Mouse (Mus musculus): ENCODE measurements around the gene Rnf19b. TPM values are rescaled to one million over a fixed set of nuclear protein-coding genes. Genes with fewer than 3 reads are reported as not detected.

Rnf19b gene
- total RNA-seq, 2 experiments from 2014 or later = 40.7 to 45.9 TPM

- DNase-seq = no peak
Measured at GRCm38 (mm10) chr4:129034706-129035660, 23.1 kb upstream of the Rnf19b start.

- no peak for DNase-seq
Measured at GRCm38 (mm10) chr4:129035851-129036445, 22.1 kb upstream of the Rnf19b start.

GRCm38 (mm10) chr4:129047721-129048421 lies 10.2 kb upstream of the Rnf19b start:
- no peak for DNase-seq

GRCm38 (mm10) chr4:129048501-129049305 lies 9.4 kb upstream of the Rnf19b start:
- DNase-seq = peak; percentile 84 to 87

GRCm38 (mm10) chr4:129049306-129050011 lies 8.6 kb upstream of the Rnf19b start:
- no peak for DNase-seq

- no peak for DNase-seq
Measured at GRCm38 (mm10) chr4:129050365-129050764, 7.7 kb upstream of the Rnf19b start.

GRCm38 (mm10) chr4:129050901-129051417 lies 7.1 kb upstream of the Rnf19b start:
- no peak for DNase-seq

- no peak for DNase-seq
Measured at GRCm38 (mm10) chr4:129051461-129052183, 6.4 kb upstream of the Rnf19b start.

GRCm38 (mm10) chr4:129054757-129055156 lies 3.3 kb upstream of the Rnf19b start:
- DNase-seq = no peak

- no peak for DNase-seq
Measured at GRCm38 (mm10) chr4:129055562-129055961, 2.5 kb upstream of the Rnf19b start.

GRCm38 (mm10) chr4:129057533-129058206 lies 401 bp upstream of the Rnf19b start:
- DNase-seq = peak; percentile 96 to 97

GRCm38 (mm10) chr4:129059125-129059551 lies 1.1 kb downstream of the Rnf19b start:
- no peak for DNase-seq

GRCm38 (mm10) chr4:129059922-129060321 lies 1.9 kb downstream of the Rnf19b start:
- no peak for DNase-seq

GRCm38 (mm10) chr4:129061486-129061885 lies 3.4 kb downstream of the Rnf19b start:
- DNase-seq = no peak

GRCm38 (mm10) chr4:129062281-129063075 lies 4.4 kb downstream of the Rnf19b start:
- no peak for DNase-seq

GRCm38 (mm10) chr4:129065688-129066236 lies 7.7 kb downstream of the Rnf19b start:
- no peak for DNase-seq

GRCm38 (mm10) chr4:129067638-129068415 lies 9.8 kb downstream of the Rnf19b start:
- no peak for DNase-seq

- DNase-seq = no peak
Measured at GRCm38 (mm10) chr4:129068848-129069247, 10.8 kb downstream of the Rnf19b start.

Measured in layer of hippocampus, postnatal 36 days (tissue).